Mouse (Mus musculus): Measurements from ENCODE around the gene Ctrc.
A peak's percentile ranks its signal among the peaks of the same experiment; 100 is the strongest.

Ctrc gene

GRCm38 (mm10) chr4:141818861-141819260 lies 27.3 kb downstream of the Ctrc start:
- peak; percentile 8 for DNase-seq (ENCODE audit: low spot score)

GRCm38 (mm10) chr4:141817706-141818105 lies 28.5 kb downstream of the Ctrc start:
- DNase-seq (ENCODE audit: low spot score) = peak; percentile 5

GRCm38 (mm10) chr4:141816776-141817655 lies 29.1 kb downstream of the Ctrc start:
- peak; percentile 4 for DNase-seq (ENCODE audit: low spot score)

- DNase-seq (ENCODE audit: low spot score) = no peak
Observed at GRCm38 (mm10) chr4:141816267-141816666, 29.9 kb downstream of the Ctrc start.

GRCm38 (mm10) chr4:141811375-141811774 lies 34.8 kb downstream of the Ctrc start:
- no peak for DNase-seq (ENCODE audit: low spot score)

- no peak for DNase-seq (ENCODE audit: low spot score)
Observed at GRCm38 (mm10) chr4:141810975-141811374, 35.2 kb downstream of the Ctrc start.

- DNase-seq (ENCODE audit: low spot score) = no peak
Observed at GRCm38 (mm10) chr4:141809850-141810464, 36.2 kb downstream of the Ctrc start.

- no peak for DNase-seq (ENCODE audit: low spot score)
Observed at GRCm38 (mm10) chr4:141805886-141806285, 40.3 kb downstream of the Ctrc start.

GRCm38 (mm10) chr4:141804105-141804504 lies 42.1 kb downstream of the Ctrc start:
- no peak for DNase-seq (ENCODE audit: low spot score)

- DNase-seq (ENCODE audit: low spot score) = no peak
Observed at GRCm38 (mm10) chr4:141797545-141797944, 48.6 kb downstream of the Ctrc start.

GRCm38 (mm10) chr4:141796954-141797353 lies 49.2 kb downstream of the Ctrc start:
- no peak for DNase-seq (ENCODE audit: low spot score)

- DNase-seq (ENCODE audit: low spot score) = no peak
Observed at GRCm38 (mm10) chr4:141796356-141796755, 49.8 kb downstream of the Ctrc start.

GRCm38 (mm10) chr4:141794152-141794535 lies 52.0 kb downstream of the Ctrc start:
- DNase-seq (ENCODE audit: low spot score) = no peak

- peak; percentile 92 for DNase-seq (ENCODE audit: low spot score)
Observed at GRCm38 (mm10) chr4:141793282-141794151, 52.6 kb downstream of the Ctrc start, which contains the start of gene Casp9. Casp9 (plus strand) TSS chr4:141793612.

GRCm38 (mm10) chr4:141792554-141793281 lies 53.4 kb downstream of the Ctrc start:
- DNase-seq (ENCODE audit: low spot score) = no peak

- no peak for DNase-seq (ENCODE audit: low spot score)
Observed at GRCm38 (mm10) chr4:141791951-141792350, 54.2 kb downstream of the Ctrc start.

- no peak for DNase-seq (ENCODE audit: low spot score)
Observed at GRCm38 (mm10) chr4:141791486-141791885, 54.7 kb downstream of the Ctrc start.

- peak; percentile 92 for DNase-seq (ENCODE audit: low spot score)
Observed at GRCm38 (mm10) chr4:141790524-141790990, 55.6 kb downstream of the Ctrc start, which contains the start of gene Dnajc16. Dnajc16 (minus strand) TSS chr4:141790931.

GRCm38 (mm10) chr4:141789564-141790218 lies 56.5 kb downstream of the Ctrc start:
- DNase-seq (ENCODE audit: low spot score) = no peak

GRCm38 (mm10) chr4:141787462-141787861 lies 58.7 kb downstream of the Ctrc start:
- DNase-seq (ENCODE audit: low spot score) = no peak

GRCm38 (mm10) chr4:141787046-141787445 lies 59.1 kb downstream of the Ctrc start:
- DNase-seq (ENCODE audit: low spot score) = no peak
